Mouse (Mus musculus): ENCODE results near the gene Slc26a10.

- TF ChIP-seq CTCF (conservative IDR thresholded peaks at IDR 0.05; ENCODE audit: low read length): no peak
- no peak for TF ChIP-seq POU5F1 (IDR thresholded peaks at IDR 0.05; ENCODE audit: borderline replicate concordance, low read length)
- TF ChIP-seq NANOG (IDR thresholded peaks at IDR 0.05; ENCODE audit: borderline replicate concordance, low read length): no peak
Observed at GRCm38 (mm10) chr10:127158471-127158870, 22.0 kb downstream of the Slc26a10 start.
